ENCODE assay signal across 19 mouse cellular contexts in genomic region chr2:129210089-129210749, GRCm38 (mm10). TPM values are rescaled to one million over a fixed set of nuclear protein-coding genes. Genes with fewer than 3 reads are reported as not detected.
DNase-seq lines count a peak whose midpoint lies in the region; ATAC-seq and TF ChIP-seq lines count a peak whose summit lies in the region.
"Had no signal": no experiment of that assay in that cellular context is flagged by ENCODE, and none has a peak within 500 bp of the region (broad histone marks: within the 10 kb centered on the region; RNA-seq: fewer than 3 reads in every experiment).

No protein-coding gene starts in this region.

- H3K36me3 ChIP-seq in liver, embryonic 12.5 days, result peaks cover 90% of the 10 kb centered on the region
- peaks cover 48% of the 10 kb centered on the region for H3K36me3 ChIP-seq in liver, embryonic 11.5 days (ENCODE audit: control insufficient read depth, insufficient read depth, low read length)

- WGBS in liver, embryonic 12.5 days (ENCODE audit: insufficient replicate concordance), result 80% methylated on average over 8 of the region's 8 CpGs
- WGBS in liver, embryonic 11.5 days, result 89% methylated on average over 8 of the region's 8 CpGs

- DNase-seq in gastrocnemius, adult 2 months, result no peak
- DNase-seq in gastrocnemius, postnatal 36 days, result no peak
- no peak for DNase-seq in liver, embryonic 11.5 days (ENCODE audit: low spot score)
- peak; percentile 26 for DNase-seq in fat pad, adult 2 months (ENCODE audit: extremely low read depth, low read depth, low spot score)
- DNase-seq in lung, postnatal 14 days, result peak; percentile 21
- DNase-seq in embryo, embryonic 9.5 days (ENCODE audit: extremely low spot score), result no peak
- DNase-seq: cerebellum, adult 9-10 months; gastrocnemius, postnatal 25 days; right cerebral cortex, postnatal 25 days; thymus, postnatal 14 days had no signal

- ATAC-seq in liver, embryonic 12.5 days, result no peak
- no peak for ATAC-seq in liver, embryonic 11.5 days (replicated peaks; ENCODE audit: low FRiP score)
- no peak for ATAC-seq in megakaryocyte progenitor cell, adult 5-6 weeks (replicated peaks; ENCODE audit: poor library complexity)
- ATAC-seq: activated CD4-positive, CD25-positive, alpha-beta regulatory T cell, adult 4 months; midbrain, embryonic 13.5 days; Patski had no signal

- TF ChIP-seq CTCF in gastrocnemius, adult 2 months (IDR thresholded peaks at IDR 0.05), result no peak

- peaks cover 98% of the 10 kb centered on the region for H3K4me1 ChIP-seq in liver, embryonic 12.5 days
- H3K4me1 ChIP-seq in liver, embryonic 11.5 days (replicated peaks; ENCODE audit: control insufficient read depth, insufficient read depth, low read length), result peaks cover 7% of the 10 kb centered on the region; the same call in 1 of the 2 replicates
- H3K4me1 ChIP-seq: embryonic facial prominence, embryonic 13.5 days; lung, embryonic 15.5 days; midbrain, embryonic 13.5 days had no signal

- H3K4me2 ChIP-seq in liver, embryonic 12.5 days, result no peak overlapping the region
- H3K4me2 ChIP-seq in liver, embryonic 11.5 days, result no peak overlapping the region
- H3K4me2 ChIP-seq: embryonic facial prominence, embryonic 13.5 days; lung, embryonic 15.5 days; midbrain, embryonic 13.5 days had no signal

- no peak overlapping the region for H3K4me3 ChIP-seq in gastrocnemius, adult 2 months
- no peak overlapping the region for H3K4me3 ChIP-seq in liver, embryonic 12.5 days
- no peak overlapping the region for H3K4me3 ChIP-seq in liver, embryonic 11.5 days (ENCODE audit: low read depth, low read length)
- H3K4me3 ChIP-seq: embryonic facial prominence, embryonic 13.5 days; left cerebral cortex, adult 2 months; lung, embryonic 15.5 days; midbrain, embryonic 13.5 days had no signal

- peak overlapping the region; percentile 69 for H3K27ac ChIP-seq in gastrocnemius, adult 2 months
- H3K27ac ChIP-seq in liver, embryonic 12.5 days, result peak overlapping the region; percentile 88
- no peak overlapping the region for H3K27ac ChIP-seq in liver, embryonic 11.5 days (ENCODE audit: low read depth, low read length)
- H3K27ac ChIP-seq: embryonic facial prominence, embryonic 13.5 days; left cerebral cortex, adult 2 months; lung, embryonic 15.5 days; midbrain, embryonic 13.5 days; stomach, postnatal 0 days had no signal

- H3K9me3 ChIP-seq in liver, embryonic 12.5 days (replicated peaks), result no peaks in the 10 kb centered on the region
- no peaks in the 10 kb centered on the region for H3K9me3 ChIP-seq in liver, embryonic 11.5 days (ENCODE audit: control insufficient read depth, low read length)
- H3K9me3 ChIP-seq: embryonic facial prominence, embryonic 13.5 days; lung, embryonic 15.5 days; midbrain, embryonic 13.5 days had no signal

- no peak overlapping the region for H3K9ac ChIP-seq in liver, embryonic 12.5 days
- H3K9ac ChIP-seq in liver, embryonic 11.5 days (ENCODE audit: low read depth, low read length), result no peak overlapping the region
- H3K9ac ChIP-seq: embryonic facial prominence, embryonic 13.5 days; lung, embryonic 15.5 days; midbrain, embryonic 13.5 days had no signal

- no peaks in the 10 kb centered on the region for H3K27me3 ChIP-seq in liver, embryonic 12.5 days (replicated peaks)
- H3K27me3 ChIP-seq in liver, embryonic 11.5 days (replicated peaks; ENCODE audit: control insufficient read depth, insufficient read depth, low read length), result no peaks in the 10 kb centered on the region
- H3K27me3 ChIP-seq: embryonic facial prominence, embryonic 13.5 days; lung, embryonic 15.5 days; midbrain, embryonic 13.5 days; Patski had no signal

- intact Hi-C loops in gastrocnemius, adult 2 months (cut with DNase I), result no loop called here
- intact Hi-C loops in gastrocnemius, postnatal 36 days (cut with DNase I), result no loop called here

RNA-seq across cellular contexts. Expression of gene Slc20a1, which starts 11.7 kb away (rescaled TPM):
- total RNA-seq in gastrocnemius, adult 2 months (2021), result 10 to 100 TPM; 10.5 to 23.9 TPM
- total RNA-seq in gastrocnemius, postnatal 36 days (2021), result 10 to 100 TPM in 1 of 2 experiments, 1 to 10 TPM in 1; 7.9 to 10.5 TPM
- polyA plus RNA-seq in liver, embryonic 12.5 days (2016; fragmentation: Nextera tagmentation; extraction: Ambion mirVana), result 76.2 and 78.4 TPM in 2 replicates
- polyA plus RNA-seq in liver, embryonic 11.5 days (2014; fragmentation: Nextera tagmentation; extraction: Ambion mirVana), result 69.5 and 71.8 TPM in 2 replicates
- 28.0 and 33.5 TPM in 2 replicates for total RNA-seq in megakaryocyte progenitor cell, adult 5-6 weeks (2015)
- total RNA-seq in megakaryocyte progenitor cell, adult 5-6 weeks (2017), result 69.5 and 92.2 TPM in 2 replicates

Comparison
In these comparisons a context has a peak if more than half of its experiments do, and no peak if none do; other contexts are left out.
1. DNase-seq: peak in fat pad, adult 2 months (single experiment) and lung, postnatal 14 days (single experiment); none in gastrocnemius, adult 2 months (single experiment), gastrocnemius, postnatal 36 days (0 of 2), liver, embryonic 11.5 days (single experiment) and embryo, embryonic 9.5 days (single experiment).